Mouse (Mus musculus) lung, postnatal 0 days (tissue): Measurements from ENCODE around the gene Dnajc30.

Source experiments
- CTCF ChIP-seq: IDR thresholded peaks from 2 replicates; pipeline ENCODE4 v1.5.1; 2016; ENCODE audit warnings: antibody characterized with exemption, mild to moderate bottlenecking
- EP300 ChIP-seq: IDR thresholded peaks from 2 replicates; pipeline ENCODE4 v1.6.1; 2016; ENCODE audit warnings: antibody characterized with exemption, mild to moderate bottlenecking, control low read depth

GRCm38 (mm10) chr5:135021814-135022213 is 42.2 kb upstream of the Dnajc30 start:
- TF ChIP-seq CTCF (no peak), EP300 (peak; percentile 86)
